Mouse (Mus musculus) megakaryocyte, adult 5-6 weeks (primary cell): ENCODE measurements around the gene Zfp207. TPM values are rescaled to one million over a fixed set of nuclear protein-coding genes. Genes with fewer than 3 reads are reported as not detected.

Experiments used
- total RNA-seq, 2 experiments: library from RNA; stranded (forward) in 1 of 2; stranded (reverse) in 1 of 2; fragments of 153-499, 151-499 nt in 1 of 2; fragments of 221-1000, 200-1000 nt in 1 of 2; gene quantifications; 2 replicates each; pipeline versions ENCODE4 v1.2.3 to v1.2.4; 2015 to 2017

Gene Zfp207
- total RNA-seq, 2 experiments from 2014 or later: 194 to 350 TPM

Other genes with a start within 250 kb of the Zfp207 start
- gene Tefm, start 241.1 kb upstream of the Zfp207 start, total RNA-seq (2015): 9.7 and 11.4 TPM in 2 replicates
- gene Tefm, start 241.1 kb upstream of the Zfp207 start, total RNA-seq (2017): 10.4 and 11.4 TPM in 2 replicates
- gene Adap2, start 229.2 kb upstream of the Zfp207 start, total RNA-seq (2015): 2.7 and 3.7 TPM in 2 replicates
- 4.2 and 5.8 TPM in 2 replicates for gene Adap2, start 229.2 kb upstream of the Zfp207 start, total RNA-seq (2017)
- 4.8 and 9.1 TPM in 2 replicates for gene Rnf135, start 199.4 kb upstream of the Zfp207 start, total RNA-seq (2015)
- gene Rnf135, start 199.4 kb upstream of the Zfp207 start, total RNA-seq (2017): 4.4 and 4.7 TPM in 2 replicates
- gene Rhot1, start 174.3 kb upstream of the Zfp207 start, total RNA-seq (2015): 42.5 and 45.0 TPM in 2 replicates
- 34.6 and 37.8 TPM in 2 replicates for gene Rhot1, start 174.3 kb upstream of the Zfp207 start, total RNA-seq (2017)
- gene Rhbdl3, start 82.4 kb upstream of the Zfp207 start, total RNA-seq (2015): 0.11 and 1.5 TPM in 2 replicates
- gene Rhbdl3, start 82.4 kb upstream of the Zfp207 start, total RNA-seq (2017): 0.11 TPM in 1 of 2 replicates, not detected in the other
- gene 5730455P16Rik, start 5.2 kb upstream of the Zfp207 start, total RNA-seq (2015): 3.9 and 4.1 TPM in 2 replicates
- 6.0 and 7.5 TPM in 2 replicates for gene 5730455P16Rik, start 5.2 kb upstream of the Zfp207 start, total RNA-seq (2017)
- gene Psmd11, start 45.3 kb downstream of the Zfp207 start, total RNA-seq (2015): 62.0 and 67.1 TPM in 2 replicates
- gene Psmd11, start 45.3 kb downstream of the Zfp207 start, total RNA-seq (2017): 38.8 and 73.4 TPM in 2 replicates
- gene Cdk5r1, start 93.7 kb downstream of the Zfp207 start, total RNA-seq (2015): 2.0 and 3.2 TPM in 2 replicates
- 3.3 and 4.5 TPM in 2 replicates for gene Cdk5r1, start 93.7 kb downstream of the Zfp207 start, total RNA-seq (2017)